Mouse (Mus musculus): ENCODE data around the gene Osbpl6.

Gene Osbpl6

GRCm38 (mm10) chr2:76406151-76406936, at the start of gene Osbpl6:
Osbpl6 (plus strand) TSS chr2:76406508.
- peak; percentile 74 to 85 for DNase-seq

DNA sequence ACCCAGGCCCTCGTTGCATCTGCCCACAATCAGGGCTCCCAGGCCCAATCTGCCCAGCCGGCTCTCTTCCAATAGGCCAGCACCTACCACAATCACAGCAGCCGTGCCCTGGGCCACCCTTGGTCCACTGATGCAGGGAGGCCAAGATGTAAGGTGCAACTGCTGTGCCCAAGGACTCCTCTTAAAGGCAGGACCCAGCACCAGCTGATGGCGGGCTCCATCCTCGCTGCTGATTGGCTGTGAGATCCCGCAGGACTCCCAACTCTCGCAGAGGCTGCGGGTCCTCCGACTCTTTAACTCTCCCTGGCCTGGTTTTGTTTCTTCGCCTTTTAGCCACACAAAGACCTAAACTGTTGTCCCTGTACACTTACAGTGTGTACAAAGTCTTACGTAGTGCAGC, 46.1 kb upstream of the Osbpl6 start, which contains the start of gene Cyct:
Cyct (minus strand) TSS at position 225 of the 400 bp plus-strand sequence.
- DNase-seq = no peak

- DNase-seq = peak; percentile 53 to 70
Measured at GRCm38 (mm10) chr2:76362111-76362510, 44.2 kb upstream of the Osbpl6 start.

- no peak for DNase-seq
Measured at GRCm38 (mm10) chr2:76365811-76366210, 40.5 kb upstream of the Osbpl6 start.

DNA sequence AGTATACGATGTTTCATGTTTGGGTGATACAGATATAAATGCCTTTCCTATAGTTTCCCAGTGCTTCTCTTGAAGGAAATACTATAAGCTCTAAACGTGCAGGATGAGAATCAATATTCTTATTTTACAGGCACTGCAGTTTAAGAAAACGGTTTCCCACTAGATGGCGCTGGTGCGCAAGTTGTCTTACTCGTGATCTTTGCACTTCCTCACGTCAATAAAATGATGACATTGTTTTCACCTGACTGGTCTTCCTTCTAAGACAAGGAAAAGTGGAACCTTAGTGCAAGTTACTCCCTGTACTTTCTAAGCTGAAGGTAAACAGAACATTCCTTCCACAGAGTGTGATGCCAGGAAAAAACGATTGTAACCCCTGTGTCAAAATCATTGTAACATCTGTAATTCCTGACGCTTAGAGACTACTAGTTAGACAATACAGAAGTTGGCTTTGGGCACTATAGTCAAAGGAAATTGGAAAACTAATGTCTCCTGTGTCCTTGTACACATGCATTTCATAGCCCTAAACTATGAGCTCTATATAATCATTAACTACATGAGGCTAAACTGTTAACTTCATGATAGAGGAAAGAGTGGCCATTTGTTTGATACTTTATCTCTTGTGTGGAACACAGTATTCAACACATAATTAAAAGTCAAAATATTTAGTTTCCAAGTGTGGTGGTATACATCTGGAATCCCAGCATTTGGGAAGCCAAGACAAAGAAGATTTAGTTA, 39.0 kb upstream of the Osbpl6 start:
- DNase-seq = peak; percentile 93 to 95

DNA sequence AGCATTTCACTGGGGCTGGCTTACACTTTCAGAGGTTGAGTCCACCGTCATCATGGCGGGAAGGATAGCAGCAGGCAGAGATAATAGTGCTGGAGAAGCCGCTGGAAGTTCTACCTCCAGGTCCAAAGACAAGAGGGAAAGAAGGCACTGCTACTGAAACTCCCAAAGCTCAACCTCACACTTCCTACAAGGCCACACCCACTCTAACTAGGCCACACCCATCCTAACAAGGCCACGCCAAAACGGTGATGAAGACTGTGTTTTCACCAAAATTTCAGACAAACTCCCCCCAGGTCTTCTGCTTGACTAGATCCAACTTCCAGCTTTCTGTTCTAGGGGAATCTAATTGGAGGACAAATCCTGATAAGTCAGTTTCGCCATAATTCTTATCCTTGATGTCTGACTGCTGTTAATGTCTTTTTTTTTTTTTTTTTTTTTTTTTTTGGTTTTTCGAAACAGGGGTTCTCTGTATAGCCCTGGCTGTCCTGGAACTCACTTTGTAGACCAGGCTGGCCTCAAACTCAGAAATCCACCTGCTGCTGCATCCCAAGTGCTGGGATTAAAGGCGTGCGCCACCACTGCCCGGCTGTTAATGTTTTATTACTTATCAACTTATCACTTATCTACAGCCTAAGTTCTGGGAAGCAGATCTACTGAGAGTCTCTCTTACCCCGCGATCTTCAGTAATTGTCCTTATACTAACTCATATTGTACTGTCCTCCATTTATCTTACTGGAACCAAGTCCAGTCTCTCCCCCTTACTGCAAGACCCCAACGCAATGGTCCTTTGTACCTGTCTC, 37.2 kb upstream of the Osbpl6 start:
- no peak for DNase-seq

GRCm38 (mm10) chr2:76369821-76370655, 36.3 kb upstream of the Osbpl6 start, which contains the start of gene Rbm45:
Rbm45 (plus strand) TSS chr2:76369984.
- DNase-seq = peak; percentile 96 to 97

- DNase-seq = no peak
Measured at GRCm38 (mm10) chr2:76370656-76370922, 35.7 kb upstream of the Osbpl6 start.

DNA sequence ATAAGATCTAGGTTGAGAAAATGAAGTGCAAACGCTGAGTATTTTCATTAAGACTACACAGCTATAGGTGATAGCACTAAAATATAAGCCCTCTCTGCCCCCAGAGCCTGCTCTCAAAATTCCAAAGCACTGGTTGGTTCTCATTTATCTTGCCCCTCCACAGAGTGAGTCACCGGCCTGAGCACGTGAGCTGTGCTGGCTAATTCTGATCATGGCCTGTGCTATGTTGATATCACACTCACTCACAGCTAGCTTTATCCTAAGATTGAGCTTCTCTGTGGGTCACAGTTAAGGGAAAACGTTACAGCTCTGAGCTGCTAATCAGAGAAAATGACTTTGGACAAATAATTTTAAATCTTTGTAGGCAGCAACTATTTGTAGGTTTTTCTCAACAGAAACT, 34.1 kb upstream of the Osbpl6 start:
- DNase-seq = no peak

DNA sequence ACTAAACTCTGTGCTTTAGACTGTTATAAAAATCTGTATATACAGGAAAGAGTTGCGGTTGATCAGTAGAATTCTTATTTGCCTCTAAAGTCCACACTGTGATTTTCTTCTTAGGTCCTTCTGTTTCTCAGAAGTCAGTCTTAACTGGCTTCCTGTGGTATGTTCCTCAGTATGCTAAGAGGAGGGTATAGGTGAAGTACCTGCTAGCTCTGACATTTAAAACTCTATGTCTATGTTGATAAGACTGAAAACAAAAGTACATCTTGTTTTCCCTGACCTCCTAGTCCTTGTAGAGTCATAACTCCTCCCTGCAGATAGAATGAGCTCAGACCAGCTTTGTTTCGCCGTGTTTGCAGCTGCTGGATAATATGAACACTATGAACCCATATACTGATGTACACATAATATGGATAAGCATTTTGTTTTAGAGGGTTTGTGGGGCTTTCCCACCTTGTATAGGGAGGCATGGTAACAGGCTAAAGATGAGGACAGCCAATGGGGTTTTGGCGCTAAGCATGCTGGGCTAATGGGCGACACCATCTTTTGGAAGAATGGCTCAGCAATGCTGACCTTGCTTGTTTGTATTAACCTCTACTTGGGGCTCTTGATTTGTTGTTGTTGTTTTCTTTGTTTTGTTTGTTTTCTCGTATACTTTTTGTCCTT, 31.6 kb upstream of the Osbpl6 start:
- DNase-seq = no peak

- no peak for DNase-seq
Measured at GRCm38 (mm10) chr2:76378646-76379045, 27.7 kb upstream of the Osbpl6 start.

DNA sequence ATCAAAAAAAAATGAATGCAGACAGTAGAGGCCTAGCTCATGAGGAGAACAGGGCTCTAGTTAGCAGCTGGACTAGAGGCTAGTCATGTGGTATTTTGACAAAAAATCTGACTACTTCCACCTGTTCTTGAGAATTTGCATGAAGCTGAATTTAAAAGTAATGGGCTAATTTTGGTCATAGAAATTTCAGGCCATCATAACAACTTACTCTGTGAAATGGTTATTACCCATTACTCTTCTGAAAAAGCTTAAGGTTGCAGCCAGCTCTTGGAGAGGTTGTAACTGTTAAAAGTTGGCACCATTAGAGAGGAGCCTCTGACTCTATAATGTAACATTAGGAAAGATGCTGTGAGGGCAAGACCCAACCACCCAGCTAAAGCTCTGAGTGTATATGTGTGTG, 19.8 kb upstream of the Osbpl6 start:
- DNase-seq = no peak

DNA sequence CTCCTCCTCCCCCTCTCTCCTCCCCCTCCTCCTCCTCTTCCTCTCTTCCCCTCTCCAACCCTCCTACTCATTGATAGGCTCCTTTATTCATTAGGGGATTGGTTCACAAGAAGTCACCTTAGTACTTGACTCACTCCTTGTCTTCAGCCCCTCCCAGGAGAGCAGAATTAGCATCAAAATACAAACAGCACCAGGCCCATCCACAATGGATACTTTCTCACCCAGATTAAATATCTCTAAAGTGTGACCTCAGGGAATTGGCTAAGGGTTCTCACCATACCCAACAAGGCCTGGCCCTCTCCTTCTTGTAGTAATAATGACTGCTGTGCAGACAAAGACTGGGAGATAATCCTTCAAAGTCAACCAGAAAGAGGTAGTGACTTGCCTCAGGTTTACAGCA, 6.1 kb upstream of the Osbpl6 start:
- no peak for DNase-seq

- DNase-seq = peak in 1 of 2 experiments; percentile 60
Measured at GRCm38 (mm10) chr2:76405596-76406150, 635 bp upstream of the Osbpl6 start.

- DNase-seq = peak; percentile 85 to 86
Measured at GRCm38 (mm10) chr2:76406937-76407441, 681 bp downstream of the Osbpl6 start.

DNA sequence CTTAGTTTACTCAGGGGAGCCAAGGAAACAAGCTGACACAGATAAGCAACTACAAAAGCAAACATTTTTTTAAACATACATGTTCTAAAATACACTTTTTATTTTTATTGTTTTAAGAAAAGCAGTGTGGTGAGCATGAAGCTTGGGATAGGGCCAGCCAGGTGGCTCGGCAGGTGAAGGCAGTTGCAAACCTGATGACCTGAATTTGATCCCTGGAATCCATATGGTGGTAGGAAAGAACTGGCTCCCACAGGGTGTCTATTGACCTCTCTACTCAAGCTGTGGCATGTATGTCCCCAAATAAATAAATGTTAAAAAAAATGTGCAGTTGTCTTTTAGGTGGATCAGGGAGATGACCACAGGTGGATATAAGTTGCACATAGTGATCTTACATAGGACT, 3.2 kb downstream of the Osbpl6 start:
- DNase-seq = peak in 1 of 2 experiments; percentile 39

- peak; percentile 64 to 68 for DNase-seq
Measured at GRCm38 (mm10) chr2:76409986-76410385, 3.7 kb downstream of the Osbpl6 start.

- no peak for DNase-seq
Measured at GRCm38 (mm10) chr2:76412924-76413323, 6.6 kb downstream of the Osbpl6 start.

DNA sequence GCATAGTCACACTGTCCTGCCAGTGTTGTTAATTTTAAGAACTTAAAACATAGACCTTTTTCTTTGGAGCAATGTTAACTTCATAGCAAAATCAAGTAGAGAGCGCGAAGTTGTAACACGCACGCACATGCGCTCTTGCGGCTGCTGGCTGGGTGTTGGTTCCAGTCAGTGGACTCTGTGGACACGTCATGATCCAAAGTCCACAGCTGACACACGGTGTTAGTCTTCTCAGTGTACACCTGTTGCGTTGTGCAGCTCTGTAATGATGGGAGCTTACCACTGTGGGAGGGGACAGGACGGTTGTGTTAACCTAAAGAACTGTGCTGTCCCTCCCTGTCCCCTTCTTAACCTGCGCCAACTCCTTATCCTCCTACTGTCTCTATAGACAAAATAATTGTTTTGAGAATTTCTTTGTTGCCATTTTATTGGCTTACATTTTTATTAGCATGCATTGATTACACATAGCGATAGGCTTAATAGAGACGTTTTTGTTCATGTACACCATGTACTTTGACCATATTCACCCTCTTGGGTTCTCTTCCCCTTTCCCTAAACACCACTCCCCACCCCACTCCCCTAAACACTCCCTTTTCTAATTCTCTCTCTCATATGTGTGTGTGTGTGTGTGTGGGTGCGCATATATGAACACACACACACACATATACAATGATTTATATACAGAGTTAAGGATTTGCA, 11.3 kb downstream of the Osbpl6 start:
- DNase-seq = no peak

DNA sequence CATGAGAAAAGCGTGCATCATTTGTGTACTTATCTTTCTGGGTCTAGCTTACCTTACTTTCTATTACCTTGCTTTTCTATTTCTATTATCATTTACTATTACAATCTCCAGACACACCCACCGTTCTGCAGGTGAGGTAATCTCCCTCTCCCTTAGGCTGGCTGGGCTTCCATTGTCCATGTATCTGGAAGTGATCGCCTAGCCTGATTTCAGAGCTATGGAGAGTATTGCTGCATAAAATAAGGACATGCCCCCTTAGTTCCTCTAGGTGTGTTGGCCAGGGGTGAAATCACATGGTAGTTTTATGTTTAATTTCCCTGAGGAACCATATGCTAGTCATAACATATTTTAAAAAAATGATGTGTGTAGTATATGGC, 11.8 kb downstream of the Osbpl6 start:
- no peak for DNase-seq

Data from cerebellum, postnatal 14 days (tissue).